Mouse (Mus musculus) neural tube, embryonic 13.5 days (tissue): Measurements from ENCODE around the gene Aif1. TPM values are rescaled to one million over a fixed set of nuclear protein-coding genes. Genes with fewer than 3 reads are reported as not detected.

ENCODE experiments used
- ATAC-seq: fragments of 200-750 bp; cut with Nextera tagmentation; 2 replicates; pipeline ENCODE4 v1.8.0; 2017; ENCODE audit warnings: low read depth, mild to moderate bottlenecking, moderate TSS enrichment, moderate library complexity
- H3K27ac ChIP-seq: fragments of 300-500 bp; sonication (generic); replicated peaks from 2 replicates; pipeline ENCODE4 v1.5.1; 2015; ENCODE audit warnings: moderate library complexity, mild to moderate bottlenecking, inconsistent platforms
- H3K27me3 ChIP-seq: fragments of 300-500 bp; sonication (generic); 2 replicates; pipeline ENCODE4 v1.6.1; 2015; ENCODE audit warnings: mild to moderate bottlenecking, inconsistent platforms
- H3K36me3 ChIP-seq: fragments of 300-500 bp; sonication (generic); 2 replicates; pipeline ENCODE4 v1.6.1; 2015; ENCODE audit warnings: mild to moderate bottlenecking, inconsistent platforms
- H3K4me1 ChIP-seq: fragments of 300-500 bp; sonication (generic); replicated peaks from 2 replicates; pipeline ENCODE4 v1.6.1; 2015; ENCODE audit warnings: inconsistent platforms
- H3K4me2 ChIP-seq: fragments of 300-500 bp; sonication (generic); 2 replicates; pipeline ENCODE4 v1.6.1; 2015; ENCODE audit warnings: inconsistent platforms, mild to moderate bottlenecking, moderate library complexity
- H3K4me3 ChIP-seq: fragments of 300-500 bp; sonication (generic); 2 replicates; pipeline ENCODE4 v1.5.1; 2015; ENCODE audit warnings: mild to moderate bottlenecking, inconsistent platforms
- H3K9ac ChIP-seq: fragments of 300-500 bp; sonication (generic); 2 replicates; pipeline ENCODE4 v1.6.1; 2015; ENCODE audit warnings: moderate library complexity, mild to moderate bottlenecking, inconsistent platforms
- H3K9me3 ChIP-seq: fragments of 300-500 bp; sonication (generic); 2 replicates; pipeline ENCODE4 v1.6.1; 2016; ENCODE audit warnings: inconsistent platforms
- WGBS: fragments of 180-500 bp; shearing (Covaris S2); methylation state at CpG from one replicate; pipeline ENCODE4 v1.1.7; 2015; 5-methylcytosine and 5-hydroxymethylcytosine counted together
- polyA plus RNA-seq: library from polyadenylated mRNA; unstranded; fragments of >200 nt; fragmentation: Nextera tagmentation; extraction: Ambion mirVana; gene quantifications from 2 replicates; pipeline ENCODE4 v1.2.1, GENCODE M21; 2015

Gene Aif1
- polyA plus RNA-seq, 1 experiment from 2014 or later: 12.7 TPM

- Histone ChIP-seq H3K4me1 (no peaks in the 10 kb centered on the region), H3K27ac (no peak overlapping the region), H3K4me3 (no peak overlapping the region), H3K9me3 (no peaks in the 10 kb centered on the region), H3K9ac (no peak overlapping the region), H3K27me3 (no peaks in the 10 kb centered on the region), H3K36me3 (no peaks in the 10 kb centered on the region), H3K4me2 (no peak overlapping the region)
- WGBS: 80% methylated on average over 6 of the region's 6 CpGs
- ATAC-seq: no peak
Measured at GRCm38 (mm10) chr17:35175382-35175781, 486 bp downstream of the Aif1 start.

GRCm38 (mm10) chr17:35174201-35174977 is 1.5 kb downstream of the Aif1 start:
- Histone ChIP-seq H3K9me3 (no peaks in the 10 kb centered on the region), H3K27ac (no peak overlapping the region), H3K9ac (no peak overlapping the region), H3K4me3 (no peak overlapping the region), H3K27me3 (no peaks in the 10 kb centered on the region), H3K36me3 (no peaks in the 10 kb centered on the region), H3K4me1 (no peaks in the 10 kb centered on the region), H3K4me2 (no peak overlapping the region)
- 76% methylated on average over 8 of the region's 8 CpGs for WGBS
- ATAC-seq: no peak

GRCm38 (mm10) chr17:35173329-35173728 is 2.5 kb downstream of the Aif1 start:
- no peak overlapping the region for H3K9ac ChIP-seq
- ATAC-seq: no peak

GRCm38 (mm10) chr17:35172445-35173234 is 3.2 kb downstream of the Aif1 start:
- Histone ChIP-seq H3K9me3 (no peaks in the 10 kb centered on the region), H3K4me1 (no peaks in the 10 kb centered on the region), H3K27me3 (no peaks in the 10 kb centered on the region), H3K4me2 (no peak overlapping the region), H3K4me3 (no peak overlapping the region), H3K9ac (no peak overlapping the region), H3K36me3 (no peaks in the 10 kb centered on the region), H3K27ac (no peak overlapping the region)
- ATAC-seq: no peak
- WGBS: 70% methylated on average over 11 of the region's 11 CpGs

More at GRCm38 (mm10) chr17:35173329-35173728, 2.5 kb downstream of the Aif1 start:
- H3K4me3 ChIP-seq: no peak overlapping the region
- 76% methylated on average over 3 of the region's 3 CpGs for WGBS
- no peaks in the 10 kb centered on the region for H3K4me1 ChIP-seq
- H3K27me3 ChIP-seq: no peaks in the 10 kb centered on the region
- H3K36me3 ChIP-seq: no peaks in the 10 kb centered on the region
- no peak overlapping the region for H3K4me2 ChIP-seq
- no peak overlapping the region for H3K27ac ChIP-seq
- H3K9me3 ChIP-seq: no peaks in the 10 kb centered on the region

- peaks cover 15% of the 10 kb centered on the region for H3K4me1 ChIP-seq
- no peak overlapping the region for H3K9ac ChIP-seq
- no peak overlapping the region for H3K4me3 ChIP-seq
- 13% methylated on average over 4 of the region's 4 CpGs for WGBS
- H3K9me3 ChIP-seq: no peaks in the 10 kb centered on the region
- no peaks in the 10 kb centered on the region for H3K27me3 ChIP-seq
- ATAC-seq: no peak
- no peaks in the 10 kb centered on the region for H3K36me3 ChIP-seq
- H3K4me2 ChIP-seq: no peak overlapping the region
- H3K27ac ChIP-seq: peak overlapping the region; percentile 49; the same call in 1 of the 2 replicates
Measured at GRCm38 (mm10) chr17:35168541-35169207, 7.2 kb downstream of the Aif1 start.

GRCm38 (mm10) chr17:35167794-35168193 is 8.1 kb downstream of the Aif1 start:
- no peak overlapping the region for H3K4me3 ChIP-seq
- no peak overlapping the region for H3K4me2 ChIP-seq
- H3K27me3 ChIP-seq: no peaks in the 10 kb centered on the region
- no peak overlapping the region for H3K27ac ChIP-seq
- H3K36me3 ChIP-seq: no peaks in the 10 kb centered on the region
- peaks cover 23% of the 10 kb centered on the region for H3K4me1 ChIP-seq
- 89% methylated on average over 7 of the region's 7 CpGs for WGBS
- no peak for ATAC-seq
- no peaks in the 10 kb centered on the region for H3K9me3 ChIP-seq
- H3K9ac ChIP-seq: no peak overlapping the region

GRCm38 (mm10) chr17:35166352-35167035 is 9.4 kb downstream of the Aif1 start:
- Histone ChIP-seq H3K9me3 (no peaks in the 10 kb centered on the region), H3K4me1 (peaks cover 36% of the 10 kb centered on the region), H3K4me3 (peak overlapping the region; percentile 99), H3K27me3 (no peaks in the 10 kb centered on the region), H3K36me3 (peaks cover 10% of the 10 kb centered on the region), H3K4me2 (peak overlapping the region; percentile 100), H3K27ac (peak overlapping the region; percentile 97), H3K9ac (peak overlapping the region; percentile 71)
- WGBS: 42% methylated on average over 8 of the region's 8 CpGs
- ATAC-seq: no peak

- peak; percentile 87 for ATAC-seq
- Histone ChIP-seq H3K4me1 (peaks cover 43% of the 10 kb centered on the region), H3K36me3 (peaks cover 19% of the 10 kb centered on the region), H3K27me3 (no peaks in the 10 kb centered on the region), H3K9me3 (no peaks in the 10 kb centered on the region), H3K27ac (peak overlapping the region; percentile 97), H3K9ac (peak overlapping the region; percentile 71), H3K4me3 (peak overlapping the region; percentile 99), H3K4me2 (peak overlapping the region; percentile 100)
- WGBS: 26% methylated on average over 12 of the region's 12 CpGs
Measured at GRCm38 (mm10) chr17:35165451-35166155, 10.3 kb downstream of the Aif1 start.

GRCm38 (mm10) chr17:35164568-35165450 is 11.1 kb downstream of the Aif1 start, which contains the start of gene Prrc2a:
Gene Prrc2a (minus strand): TSS chr17:35164897.
- H3K4me2 ChIP-seq: peak within 1 kb of the TSS; percentile 100
- ATAC-seq: peak; percentile 96
- H3K27ac ChIP-seq: peak within 1 kb of the TSS; percentile 98
- H3K27me3 ChIP-seq: no peaks in the 10 kb centered on the region
- WGBS: under 1% methylated on average over 83 of the region's 89 CpGs
- H3K4me1 ChIP-seq: peaks cover 43% of the 10 kb centered on the region
- peak within 1 kb of the TSS; percentile 99 for H3K4me3 ChIP-seq
- H3K9me3 ChIP-seq: no peaks in the 10 kb centered on the region
- H3K9ac ChIP-seq: peak within 1 kb of the TSS; percentile 100
- H3K36me3 ChIP-seq: peaks cover 27% of the 10 kb centered on the region

GRCm38 (mm10) chr17:35164218-35164567 is 11.7 kb downstream of the Aif1 start:
- H3K9ac ChIP-seq: peak overlapping the region; percentile 100
- WGBS: 0% methylated on average over 20 of the region's 28 CpGs
- peak overlapping the region; percentile 99 for H3K4me3 ChIP-seq
- peaks cover 43% of the 10 kb centered on the region for H3K4me1 ChIP-seq
- no peaks in the 10 kb centered on the region for H3K27me3 ChIP-seq
- H3K9me3 ChIP-seq: no peaks in the 10 kb centered on the region
- peak overlapping the region; percentile 100 for H3K4me2 ChIP-seq
- H3K27ac ChIP-seq: peak overlapping the region; percentile 98
- peak; percentile 1; the same call in 1 of the 2 replicates for ATAC-seq
- H3K36me3 ChIP-seq: peaks cover 33% of the 10 kb centered on the region
